Mouse (Mus musculus) C2C12 (cell line): ENCODE results near the gene Ubr1.

Experiments used
- CEBPB ChIP-seq: IDR thresholded peaks from one replicate; pipeline ENCODE4 v1.6.1; 2011; ENCODE audit warnings: low read depth, mild to moderate bottlenecking, control low read depth, moderate library complexity
- CTCF ChIP-seq: IDR thresholded peaks from one replicate; pipeline ENCODE4 v1.5.1; 2011; ENCODE audit not compliant: control insufficient read depth, insufficient read depth, insufficient read length
- MAX ChIP-seq: IDR thresholded peaks from one replicate; pipeline ENCODE4 v1.6.1; 2011; ENCODE audit warnings: mild to moderate bottlenecking, control low read depth
- MYOD1 ChIP-seq: IDR thresholded peaks from one replicate; pipeline ENCODE4 v1.6.1; 2011; ENCODE audit warnings: low read depth; ENCODE audit not compliant: control insufficient read depth, insufficient read length
- MYOG ChIP-seq: IDR thresholded peaks from one replicate; pipeline ENCODE4 v1.6.1; 2011; ENCODE audit not compliant: control insufficient read depth, insufficient read length; ENCODE audit errors: extremely low read depth
- USF1 ChIP-seq: IDR thresholded peaks from one replicate; pipeline ENCODE4 v1.6.1; 2011; ENCODE audit warnings: low read depth, mild to moderate bottlenecking, control low read depth, moderate library complexity

DNA sequence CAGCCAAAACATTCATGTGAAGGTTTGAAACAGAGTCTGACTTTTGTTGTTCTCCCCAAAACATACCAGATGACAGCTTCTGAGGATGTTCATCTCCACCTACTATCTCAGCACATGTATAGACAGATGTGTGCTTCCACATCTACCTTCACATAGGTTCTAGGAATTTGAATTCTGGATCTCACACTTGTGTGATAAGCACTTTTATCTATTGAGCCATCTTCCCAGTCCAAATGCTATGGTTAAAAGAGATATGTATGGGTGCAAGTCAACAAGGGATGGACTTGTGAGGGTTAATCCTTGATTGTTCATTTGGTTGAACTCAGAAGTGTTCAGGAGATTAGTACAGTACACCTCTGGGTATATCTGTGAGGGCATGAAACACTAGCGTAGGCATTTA, 125.2 kb downstream of the Ubr1 start:
- TF ChIP-seq CTCF (no peak), MAX (no peak), USF1 (no peak), CEBPB (no peak), MYOD1 (no peak), MYOG (no peak)
